Mouse (Mus musculus): ENCODE results near the gene Mamdc2. TPM values are rescaled to one million over a fixed set of nuclear protein-coding genes. Genes with fewer than 3 reads are reported as not detected.
A peak's percentile ranks its signal among the peaks of the same experiment; 100 is the strongest.

Mamdc2 gene
- polyA plus RNA-seq, 1 experiment from 2014 or later: 0.89 TPM

- no peak for TF ChIP-seq EP300 (IDR thresholded peaks at IDR 0.05; ENCODE audit: low read depth)
- Histone ChIP-seq H3K27me3 (ENCODE audit: insufficient read depth, low read length) (no peaks in the 10 kb centered on the region), H3K27ac (ENCODE audit: low read depth) (no peak overlapping the region), H3K4me2 (ENCODE audit: low read depth, low read length) (no peak overlapping the region), H3K4me3 (ENCODE audit: low read depth, low read length) (no peak overlapping the region), H3K9ac (replicated peaks) (no peak overlapping the region), H3K4me1 (ENCODE audit: insufficient read depth) (no peaks in the 10 kb centered on the region), H3K36me3 (replicated peaks; ENCODE audit: insufficient read depth, low read length) (no peaks in the 10 kb centered on the region), H3K9me3 (ENCODE audit: low read length) (no peaks in the 10 kb centered on the region)
- 72% methylated on average over 5 of the region's 5 CpGs for WGBS (ENCODE audit: insufficient replicate concordance)
- DNase-seq (no peak), ATAC-seq (no peak)
Observed at GRCm38 (mm10) chr19:23317989-23318358, 130.3 kb downstream of the Mamdc2 start.

GRCm38 (mm10) chr19:23317295-23317988, 130.8 kb downstream of the Mamdc2 start:
- Histone ChIP-seq H3K36me3 (replicated peaks; ENCODE audit: insufficient read depth, low read length) (no peaks in the 10 kb centered on the region), H3K27me3 (ENCODE audit: insufficient read depth, low read length) (no peaks in the 10 kb centered on the region), H3K4me2 (ENCODE audit: low read depth, low read length) (no peak overlapping the region), H3K9ac (replicated peaks) (no peak overlapping the region), H3K4me3 (ENCODE audit: low read depth, low read length) (no peak overlapping the region), H3K9me3 (ENCODE audit: low read length) (no peaks in the 10 kb centered on the region), H3K4me1 (ENCODE audit: insufficient read depth) (no peaks in the 10 kb centered on the region), H3K27ac (ENCODE audit: low read depth) (no peak overlapping the region)
- TF ChIP-seq EP300 (IDR thresholded peaks at IDR 0.05; ENCODE audit: low read depth): no peak
- no peak for TF ChIP-seq CTCF (IDR thresholded peaks at IDR 0.05; ENCODE audit: low read depth)
- no peak for ATAC-seq
- no peak for DNase-seq
- 68% methylated on average over 5 of the region's 5 CpGs for WGBS (ENCODE audit: insufficient replicate concordance)

- H3K4me2 ChIP-seq (ENCODE audit: low read depth, low read length): no peak overlapping the region
- H3K9ac ChIP-seq (replicated peaks): no peak overlapping the region
- ATAC-seq: no peak
- DNase-seq: no peak
- no peaks in the 10 kb centered on the region for H3K4me1 ChIP-seq (ENCODE audit: insufficient read depth)
- no peak for TF ChIP-seq CTCF (IDR thresholded peaks at IDR 0.05; ENCODE audit: low read depth)
- TF ChIP-seq EP300 (IDR thresholded peaks at IDR 0.05; ENCODE audit: low read depth): no peak
- H3K27me3 ChIP-seq (ENCODE audit: insufficient read depth, low read length): no peaks in the 10 kb centered on the region
- H3K9me3 ChIP-seq (ENCODE audit: low read length): no peaks in the 10 kb centered on the region
- no peak overlapping the region for H3K27ac ChIP-seq (ENCODE audit: low read depth)
- WGBS (ENCODE audit: insufficient replicate concordance): 82% methylated on average over 5 of the region's 5 CpGs
- no peak overlapping the region for H3K4me3 ChIP-seq (ENCODE audit: low read depth, low read length)
- no peaks in the 10 kb centered on the region for H3K36me3 ChIP-seq (replicated peaks; ENCODE audit: insufficient read depth, low read length)
Observed at GRCm38 (mm10) chr19:23316851-23317250, 131.4 kb downstream of the Mamdc2 start.

- DNase-seq: no peak
- no peaks in the 10 kb centered on the region for H3K27me3 ChIP-seq (ENCODE audit: insufficient read depth, low read length)
- TF ChIP-seq CTCF (IDR thresholded peaks at IDR 0.05; ENCODE audit: low read depth) (peak; percentile 47), EP300 (IDR thresholded peaks at IDR 0.05; ENCODE audit: low read depth) (no peak)
Observed at GRCm38 (mm10) chr19:23309979-23310378, 138.3 kb downstream of the Mamdc2 start.

GRCm38 (mm10) chr19:23306671-23307070, 141.6 kb downstream of the Mamdc2 start:
- Histone ChIP-seq H3K4me3 (ENCODE audit: low read depth, low read length) (no peak overlapping the region), H3K4me1 (ENCODE audit: insufficient read depth) (no peaks in the 10 kb centered on the region), H3K27me3 (ENCODE audit: insufficient read depth, low read length) (no peaks in the 10 kb centered on the region), H3K36me3 (replicated peaks; ENCODE audit: insufficient read depth, low read length) (no peaks in the 10 kb centered on the region), H3K4me2 (ENCODE audit: low read depth, low read length) (no peak overlapping the region), H3K9me3 (ENCODE audit: low read length) (no peaks in the 10 kb centered on the region), H3K27ac (ENCODE audit: low read depth) (no peak overlapping the region), H3K9ac (replicated peaks) (no peak overlapping the region)
- ATAC-seq (no peak), DNase-seq (no peak)
- TF ChIP-seq CTCF (IDR thresholded peaks at IDR 0.05; ENCODE audit: low read depth) (no peak), EP300 (IDR thresholded peaks at IDR 0.05; ENCODE audit: low read depth) (no peak)
- 76% methylated on average over 7 of the region's 7 CpGs for WGBS (ENCODE audit: insufficient replicate concordance)

More at GRCm38 (mm10) chr19:23309979-23310378, 138.3 kb downstream of the Mamdc2 start:
- H3K36me3 ChIP-seq (replicated peaks; ENCODE audit: insufficient read depth, low read length): no peaks in the 10 kb centered on the region
- H3K4me3 ChIP-seq (ENCODE audit: low read depth, low read length): no peak overlapping the region
- no peak for ATAC-seq
- 85% methylated on average over 2 of the region's 2 CpGs for WGBS (ENCODE audit: insufficient replicate concordance)
- no peaks in the 10 kb centered on the region for H3K4me1 ChIP-seq (ENCODE audit: insufficient read depth)
- no peak overlapping the region for H3K9ac ChIP-seq (replicated peaks)
- no peak overlapping the region for H3K27ac ChIP-seq (ENCODE audit: low read depth)
- H3K9me3 ChIP-seq (ENCODE audit: low read length): no peaks in the 10 kb centered on the region
- no peak overlapping the region for H3K4me2 ChIP-seq (ENCODE audit: low read depth, low read length)

GRCm38 (mm10) chr19:23299987-23300386, 148.3 kb downstream of the Mamdc2 start:
- Histone ChIP-seq H3K9ac (replicated peaks) (no peak overlapping the region), H3K9me3 (ENCODE audit: low read length) (no peaks in the 10 kb centered on the region), H3K36me3 (replicated peaks; ENCODE audit: insufficient read depth, low read length) (no peaks in the 10 kb centered on the region), H3K27me3 (ENCODE audit: insufficient read depth, low read length) (no peaks in the 10 kb centered on the region), H3K4me3 (ENCODE audit: low read depth, low read length) (no peak overlapping the region), H3K4me2 (ENCODE audit: low read depth, low read length) (no peak overlapping the region), H3K27ac (ENCODE audit: low read depth) (no peak overlapping the region), H3K4me1 (ENCODE audit: insufficient read depth) (no peaks in the 10 kb centered on the region)
- ATAC-seq (no peak), DNase-seq (no peak)
- WGBS (ENCODE audit: insufficient replicate concordance): 79% methylated on average over 3 of the region's 3 CpGs
- TF ChIP-seq CTCF (IDR thresholded peaks at IDR 0.05; ENCODE audit: low read depth): no peak
- no peak for TF ChIP-seq EP300 (IDR thresholded peaks at IDR 0.05; ENCODE audit: low read depth)
